Mouse (Mus musculus) hindbrain, embryonic 11.5 days (tissue): ENCODE results near the gene Mrps30. TPM values are rescaled to one million over a fixed set of nuclear protein-coding genes. Genes with fewer than 3 reads are reported as not detected.

ENCODE experiments used
- polyA plus RNA-seq: library from polyadenylated mRNA; unstranded; fragments of >200 nt; fragmentation: Nextera tagmentation; extraction: Ambion mirVana; gene quantifications from 2 replicates; pipeline ENCODE4 v1.2.1, GENCODE M21; 2014

The Mrps30 gene
- polyA plus RNA-seq, 1 experiment from 2014 or later, result 37.7 TPM

Other genes with a start within 250 kb of the Mrps30 start
- gene B430218F22Rik, start 622 bp downstream of the Mrps30 start, polyA plus RNA-seq, result 0.61 and 1.2 TPM in 2 replicates